Mouse (Mus musculus): Measurements from ENCODE around the gene Rreb1. TPM values are rescaled to one million over a fixed set of nuclear protein-coding genes. Genes with fewer than 3 reads are reported as not detected.

Rreb1 gene
- polyA plus RNA-seq, 1 experiment from 2014 or later: 20.6 TPM

Other genes starting within 250 kb of the Rreb1 start
- 143 and 166 TPM in 2 replicates for gene Ssr1, start 215.8 kb downstream of the Rreb1 start, polyA plus RNA-seq (2014; fragmentation: Nextera tagmentation; extraction: Ambion mirVana)

Data from liver, embryonic 11.5 days (tissue).